Mouse (Mus musculus): ENCODE measurements around the gene Efcab7. TPM values are rescaled to one million over a fixed set of nuclear protein-coding genes. Genes with fewer than 3 reads are reported as not detected.

Gene Efcab7
- 14.6 and 17.9 TPM in 2 replicates for total RNA-seq (2012; rRNA removed)
- total RNA-seq (2014; rRNA removed): 53.2 and 57.0 TPM in 2 replicates
- 10.6 and 16.8 TPM in 2 replicates for polyA plus RNA-seq (2012; ENCODE audit: insufficient read length, low read depth)

DNA sequence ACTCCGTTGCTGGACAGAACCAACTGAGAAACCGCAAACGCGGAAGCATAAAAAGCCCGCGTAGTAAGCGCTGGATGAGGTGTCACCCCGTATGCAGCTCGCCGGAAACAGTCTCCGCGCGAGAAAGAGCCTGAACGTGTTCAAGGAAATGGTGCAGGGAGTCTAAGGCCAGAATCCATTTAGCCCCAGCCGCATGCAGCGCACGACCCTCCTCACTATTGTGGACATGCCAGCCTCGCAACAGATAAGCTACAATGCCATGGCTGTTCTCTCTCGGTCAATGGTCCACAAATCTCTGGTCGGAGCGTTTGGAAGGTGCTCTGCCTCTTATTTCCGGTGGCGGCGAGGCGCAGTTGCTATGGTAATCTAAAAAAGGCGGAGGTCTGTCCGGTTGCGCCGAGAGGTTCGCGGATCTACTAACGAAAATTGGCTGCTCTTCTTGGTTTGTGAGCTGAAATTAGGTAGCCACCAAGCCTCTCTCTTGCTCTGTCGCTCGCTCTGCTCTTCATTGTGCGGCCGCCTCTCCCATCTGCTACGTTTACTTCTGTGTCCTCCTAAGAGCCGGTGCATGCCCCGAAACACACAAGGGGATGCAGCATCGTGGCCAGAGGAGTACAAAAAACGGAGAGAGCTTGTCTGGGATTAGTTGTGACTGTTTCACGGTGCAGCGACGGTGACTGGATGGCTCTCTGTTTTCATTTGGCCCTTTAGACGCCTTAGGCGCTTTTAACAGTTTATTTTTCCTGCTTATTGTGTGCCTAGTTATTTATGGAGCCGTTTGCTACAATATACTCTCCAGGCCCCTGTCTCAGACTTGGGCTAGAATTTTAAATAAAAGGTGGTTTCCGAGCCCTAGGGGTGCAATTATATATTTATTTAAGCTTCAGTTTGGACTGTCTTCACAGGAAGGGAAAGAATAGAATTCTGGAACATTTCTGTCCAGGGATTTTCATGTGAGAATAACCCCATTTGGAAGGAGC lies at the start of gene Efcab7:
Gene Efcab7, plus strand, starts transcription at position 105 of the 980 bp plus-strand sequence.
- Histone ChIP-seq H3K36me3 (replicated peaks in 1 of 2; ENCODE audit: control insufficient read depth in 1 of 2, insufficient read depth in 1 of 2, low read length in 1 of 2) (peaks cover 0 to 10% of the 10 kb centered on the region in 2 experiments), H3K79me2 (replicated peaks; ENCODE audit: control insufficient read depth, extremely low read depth, insufficient read depth, poor library complexity, severe bottlenecking) (peaks cover 9% of the 10 kb centered on the region; the same call in 1 of the 2 replicates), H3K9me3 (replicated peaks; ENCODE audit: low read length) (no peaks in the 10 kb centered on the region), H3K27ac (ENCODE audit: insufficient read depth, low read depth) (peak within 1 kb of the TSS; percentile 64), H3K4me2 (ENCODE audit: insufficient read depth, low read depth, poor library complexity, severe bottlenecking) (peak within 1 kb of the TSS; percentile 84), H3K4me1 (ENCODE audit: control insufficient read depth in 1 of 2, insufficient read depth in 2 of 2) (peaks cover 0 to 12% of the 10 kb centered on the region in 2 experiments; a peak in 2 of 4 replicates), H3K4me3 (replicated peaks in 1 of 3; ENCODE audit: low read depth in 2 of 3, low read length in 2 of 3, poor library complexity in 1 of 3) (peak within 1 kb of the TSS; percentile 69 to 85 (median 77)), H3K9ac (ENCODE audit: insufficient read depth, low read depth) (peak within 1 kb of the TSS; percentile 82), H3K27me3 (replicated peaks) (no peaks in the 10 kb centered on the region)
- peak; percentile 87 for DNase-seq (ENCODE audit: extremely low read depth)
- dilution Hi-C loops (cut with MboI; ENCODE audit: extremely low pct_ligation_motif_present, extremely low pct_unique_long_range_greater_than_20kb, low sequenced_read_pairs): no loop called here
- in situ Hi-C loops (cut with MboI; ENCODE audit: low pct_ligation_motif_present, low pct_unique_long_range_greater_than_20kb, low sequenced_read_pairs): no loop called here
- TF ChIP-seq ZMIZ1 (IDR thresholded peaks at IDR 0.05; ENCODE audit: low read depth, low read length) (peak; percentile 57; the same call in 1 of the 2 replicates), SIN3A (IDR thresholded peaks at IDR 0.05; ENCODE audit: low read length) (peak; percentile 86), USF2 (conservative IDR thresholded peaks at IDR 0.05; ENCODE audit: low read depth, low read length) (no peak), RCOR1 (conservative IDR thresholded peaks at IDR 0.05; ENCODE audit: low read depth, low read length) (no peak), ZKSCAN1 (IDR thresholded peaks at IDR 0.05; ENCODE audit: borderline replicate concordance, low read depth, low read length) (no peak), EP300 (IDR thresholded peaks at IDR 0.05; ENCODE audit: low read length) (no peak), BHLHE40 (IDR thresholded peaks at IDR 0.05; ENCODE audit: low read depth, low read length) (no peak), MEF2A (IDR thresholded peaks at IDR 0.05; ENCODE audit: borderline replicate concordance, low read depth, low read length) (peak; percentile 68), NRF1 (IDR thresholded peaks at IDR 0.05; ENCODE audit: low read depth, low read length) (0 out of 2 replicates have a peak, but pooled peaks have one; percentile 39), HCFC1 (IDR thresholded peaks at IDR 0.05; ENCODE audit: low read depth, low read length) (peak; percentile 84), CHD1 (IDR thresholded peaks at IDR 0.05; ENCODE audit: low read depth, low read length) (peak; percentile 40; the same call in 1 of the 2 replicates), IRF4 (IDR thresholded peaks at IDR 0.05; ENCODE audit: low read depth, low read length) (peak; percentile 57; the same call in 1 of the 2 replicates), KAT2A (IDR thresholded peaks at IDR 0.05; ENCODE audit: insufficient replicate concordance, low read length) (peak; percentile 77; the same call in 1 of the 2 replicates), JUN (IDR thresholded peaks at IDR 0.05; ENCODE audit: insufficient read depth, low read depth, low read length) (no peak), JUND (conservative IDR thresholded peaks at IDR 0.05; ENCODE audit: low read depth, low read length) (peak; percentile 21; the same call in 1 of the 2 replicates), E2F4 (IDR thresholded peaks at IDR 0.05; ENCODE audit: insufficient replicate concordance, low read depth, low read length) (peak; percentile 95), MAFK (IDR thresholded peaks at IDR 0.05; ENCODE audit: insufficient replicate concordance, low read length) (no peak), POLR2A (IDR thresholded peaks at IDR 0.05; ENCODE audit: low read depth, low read length) (peak; percentile 69; the same call in 1 of the 2 replicates), ETS1 (conservative IDR thresholded peaks at IDR 0.05; ENCODE audit: low read depth, low read length) (no peak; the same call in 1 of the 2 replicates), PAX5 (IDR thresholded peaks at IDR 0.05; ENCODE audit: low read length) (no peak), TCF12 (IDR thresholded peaks at IDR 0.05; ENCODE audit: low read depth, low read length) (peak; percentile 65), GABPA (IDR thresholded peaks at IDR 0.05; ENCODE audit: insufficient replicate concordance, low read depth, low read length) (no peak), SMC3 (IDR thresholded peaks at IDR 0.05; ENCODE audit: low read depth, low read length) (no peak), NELFE (IDR thresholded peaks at IDR 0.05; ENCODE audit: low read depth, low read length) (peak; percentile 78), ELF1 (IDR thresholded peaks at IDR 0.05; ENCODE audit: low read depth, low read length) (peak; percentile 87), ZNF384 (IDR thresholded peaks at IDR 0.05; ENCODE audit: low read depth, low read length) (no peak), MAZ (IDR thresholded peaks at IDR 0.05; ENCODE audit: low read depth, low read length) (no peak; the same call in 1 of the 2 replicates), RAD21 (IDR thresholded peaks at IDR 0.05; ENCODE audit: low read depth, low read length) (no peak), POLR2AphosphoS2 (IDR thresholded peaks at IDR 0.05; ENCODE audit: low read depth, low read length) (peak; percentile 33; the same call in 1 of the 2 replicates), ZC3H11A (IDR thresholded peaks at IDR 0.05; ENCODE audit: low read depth, low read length) (no peak), UBTF (IDR thresholded peaks at IDR 0.05; ENCODE audit: low read depth, low read length) (no peak), MAX (IDR thresholded peaks at IDR 0.05; ENCODE audit: low read length) (no peak; the same call in 1 of the 2 replicates), USF1 (IDR thresholded peaks at IDR 0.05; ENCODE audit: low read depth, low read length) (no peak), TBP (conservative IDR thresholded peaks at IDR 0.05; ENCODE audit: low read depth, low read length) (peak; percentile 68; the same call in 1 of the 2 replicates), CTCF (conservative IDR thresholded peaks at IDR 0.05 in 1 of 2, IDR thresholded peaks at IDR 0.05 in 1 of 2; ENCODE audit: low read depth in 2 of 2, low read length in 2 of 2) (no peak), MYC (IDR thresholded peaks at IDR 0.05; ENCODE audit: low read depth, low read length) (peak; percentile 52; the same call in 1 of the 2 replicates)

All from CH12.LX (cell line).